Mouse (Mus musculus): ENCODE measurements at regions not wholly inside any gene's neighbourhood (a gene's known extent, or its start where the extent isn't known, plus 50 kb on each side); places are given as distances from the start of the nearest gene placed in this dataset.
"Not testable (repeated sequence)": the region's sequence is repeated elsewhere in the genome, so short reads cannot be mapped to it uniquely, and the experiment has no call there.

DNA sequence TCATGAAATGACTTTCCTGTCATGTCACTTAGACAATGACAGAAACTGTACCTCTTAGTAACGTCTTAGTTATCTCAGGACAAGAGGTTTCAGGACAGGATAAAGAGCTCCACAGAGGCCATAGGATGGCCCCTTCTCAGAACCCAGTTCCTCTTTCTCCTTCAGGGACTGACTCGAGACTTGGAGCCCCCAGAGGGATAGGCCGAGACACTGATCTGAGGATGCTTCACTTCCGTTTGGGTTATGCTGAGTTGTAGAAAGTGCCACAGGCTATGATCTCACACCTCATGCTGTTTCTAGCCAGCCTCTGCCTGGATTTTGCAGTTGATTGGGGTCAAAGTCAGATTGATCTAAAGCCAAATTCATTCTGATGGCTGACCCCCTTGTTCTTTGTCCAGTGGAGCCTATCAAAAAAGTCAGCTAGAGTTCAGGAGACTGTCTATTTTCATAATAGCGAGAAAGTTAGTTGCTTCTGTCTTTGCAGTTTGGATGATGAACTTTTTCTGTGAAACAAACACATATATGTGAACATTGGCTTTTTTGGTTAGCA lies 70.7 kb downstream of the Sult3a2 start:
- peak in 1 of 2 experiments; percentile 36 for DNase-seq

DNA sequence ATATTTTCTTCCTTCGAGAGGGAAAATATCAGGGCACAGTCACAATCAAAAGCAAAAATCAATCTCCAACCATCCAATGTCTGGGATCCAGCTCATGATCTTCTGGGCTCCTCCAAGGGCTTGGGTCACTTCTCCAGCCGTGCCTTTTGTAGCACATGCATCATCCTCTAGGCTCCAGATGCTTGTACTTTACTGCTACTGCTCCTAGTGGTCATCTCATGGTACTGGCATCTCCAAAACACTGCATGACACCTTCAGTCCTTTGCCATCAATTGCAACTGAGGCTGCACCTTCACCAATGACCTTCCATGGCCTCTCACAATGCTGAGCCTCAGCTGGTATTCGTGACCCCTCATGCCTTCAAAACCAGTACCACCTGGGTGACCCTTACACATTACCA lies 77.8 kb downstream of the Sult3a2 start:
- DNase-seq = not testable (repeated sequence)

DNA sequence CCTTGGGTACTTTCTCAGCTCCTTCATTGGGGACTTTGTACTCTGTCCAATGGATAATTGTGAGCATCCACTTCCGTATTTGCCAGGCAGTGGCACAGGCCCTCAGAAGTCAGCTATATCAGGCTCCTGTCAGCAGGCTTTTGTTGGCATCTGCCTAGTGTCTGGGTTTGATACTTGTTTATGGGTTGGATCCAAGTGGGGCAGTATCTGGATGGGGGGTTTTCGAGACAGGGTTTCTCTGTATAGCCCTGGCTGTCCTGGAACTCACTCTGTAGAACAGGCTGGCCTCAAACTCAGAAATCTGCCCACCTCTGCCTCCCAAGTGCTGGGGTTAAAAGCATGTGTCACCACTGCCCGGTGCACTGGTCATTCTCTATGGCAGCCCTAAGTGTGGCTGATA lies 79.7 kb upstream of the Clvs2 start:
- DNase-seq = not testable (repeated sequence)

DNA sequence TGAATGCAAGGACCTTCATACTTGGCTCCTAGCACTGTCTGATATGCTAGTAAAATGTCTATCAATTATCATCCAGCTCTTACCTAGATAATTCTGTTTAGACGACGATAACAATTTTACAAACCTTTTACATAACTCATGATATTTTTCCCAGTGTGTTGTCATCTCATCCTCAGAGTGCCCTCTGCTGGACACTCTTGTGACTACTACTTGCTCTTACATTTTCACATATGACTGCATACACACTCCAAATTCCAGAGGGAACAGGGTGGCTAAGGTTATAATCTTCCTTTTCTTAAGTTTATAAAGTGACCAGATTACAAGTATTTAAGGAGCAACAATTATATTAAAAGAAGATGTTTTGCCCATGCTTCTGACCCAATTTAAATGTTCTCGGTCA lies 78.9 kb upstream of the Clvs2 start:
- peak in 1 of 2 experiments; percentile 74 for DNase-seq
